Mouse (Mus musculus) erythroblast, embryonic 14.5 days (primary cell): ENCODE measurements around the gene Trim2.

Source experiments
- GATA1 ChIP-seq: IDR thresholded peaks from 2 replicates; pipeline ENCODE4 v1.6.1; 2012; ENCODE audit warnings: low read length, inconsistent platforms, mixed read lengths
- TAL1 ChIP-seq: IDR thresholded peaks from 3 replicates; pipeline ENCODE4 v1.6.1; 2012; ENCODE audit warnings: low read length, inconsistent platforms, mixed read lengths

DNA sequence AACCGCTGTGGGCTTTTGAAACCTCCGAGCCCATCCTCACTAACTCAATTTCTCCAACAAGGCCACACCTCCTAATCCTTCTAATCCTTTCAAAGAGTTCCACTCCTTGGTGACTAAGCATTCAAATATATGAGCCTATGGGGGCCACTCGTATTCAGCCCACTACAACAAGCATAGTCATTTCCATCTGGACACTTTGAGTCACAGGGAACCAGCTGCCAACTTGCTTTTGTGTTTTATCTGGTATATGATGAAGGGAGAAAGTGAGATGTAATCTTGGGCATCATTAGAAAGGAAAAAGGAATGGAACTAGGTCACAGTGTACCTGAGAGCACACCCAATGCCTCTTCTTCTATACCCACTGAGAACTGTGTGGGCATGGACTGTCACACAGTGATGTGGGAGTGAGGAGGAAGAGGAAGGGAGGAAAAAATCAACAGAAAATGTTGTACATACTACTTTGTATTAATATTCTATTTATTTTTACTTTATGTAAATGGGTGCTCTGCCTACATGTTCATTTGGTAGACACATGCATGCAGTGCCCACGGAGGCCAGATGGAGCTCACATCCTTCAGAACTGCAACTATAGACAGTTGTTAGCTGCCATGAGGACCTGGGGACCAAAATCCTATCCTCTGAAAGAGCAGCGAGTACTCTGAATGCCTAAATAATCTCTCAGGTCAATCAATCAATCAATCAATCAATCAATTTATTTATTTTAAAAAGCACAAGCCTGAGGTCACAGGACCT lies 72.8 kb downstream of the Trim2 start:
- TF ChIP-seq TAL1 (no peak), GATA1 (no peak)
